Mouse (Mus musculus) limb, embryonic 14.5 days (tissue): ENCODE data around the gene Pdlim5. TPM values are rescaled to one million over a fixed set of nuclear protein-coding genes. Genes with fewer than 3 reads are reported as not detected.

ENCODE experiments used
- ATAC-seq: fragments of 200-750 bp; cut with Nextera tagmentation; 2 replicates; pipeline ENCODE4 v1.8.0; 2017; ENCODE audit warnings: low read depth, moderate number of reproducible peaks, moderate TSS enrichment; ENCODE audit not compliant: low FRiP score
- DNase-seq: peaks from one replicate; pipeline ENCODE4 v3.0.0-alpha.2; 2015; ENCODE audit warnings: low spot score
- H3K27ac ChIP-seq: fragments of 300-500 bp; sonication (generic); replicated peaks from 2 replicates; pipeline ENCODE4 v1.5.1; 2014; ENCODE audit warnings: low read depth, mild to moderate bottlenecking, low read length, moderate library complexity, mixed read lengths
- H3K27me3 ChIP-seq: fragments of 300-500 bp; sonication (generic); 2 replicates; pipeline ENCODE4 v1.6.1; 2014; ENCODE audit warnings: low read length, mixed read lengths; ENCODE audit not compliant: control insufficient read depth, insufficient read depth
- H3K36me3 ChIP-seq: fragments of 300-500 bp; sonication (generic); 2 replicates; pipeline ENCODE4 v1.6.1; 2014; ENCODE audit warnings: mild to moderate bottlenecking, low read length, moderate library complexity, mixed read lengths; ENCODE audit not compliant: control insufficient read depth, insufficient read depth
- H3K4me1 ChIP-seq: fragments of 300-500 bp; sonication (generic); 2 replicates; pipeline ENCODE4 v1.6.1; 2014; ENCODE audit warnings: antibody characterized with exemption, low read length, mixed read lengths; ENCODE audit not compliant: control insufficient read depth, insufficient read depth
- H3K4me2 ChIP-seq: fragments of 300-500 bp; sonication (generic); replicated peaks from 2 replicates; pipeline ENCODE4 v1.6.1; 2014; ENCODE audit warnings: low read depth, mild to moderate bottlenecking, low read length, moderate library complexity; ENCODE audit not compliant: severe bottlenecking
- H3K4me3 ChIP-seq: fragments of 300-500 bp; sonication (generic); replicated peaks from 2 replicates; pipeline ENCODE4 v1.5.1; 2014; ENCODE audit warnings: low read length
- H3K9ac ChIP-seq: fragments of 300-500 bp; sonication (generic); 2 replicates; pipeline ENCODE4 v1.6.1; 2014; ENCODE audit warnings: mild to moderate bottlenecking, low read depth, low read length, moderate library complexity; ENCODE audit not compliant: severe bottlenecking
- H3K9me3 ChIP-seq: fragments of 300-500 bp; sonication (generic); 2 replicates; pipeline ENCODE4 v1.6.1; 2016; ENCODE audit warnings: low read length; ENCODE audit not compliant: control insufficient read depth
- POLR2A ChIP-seq: fragments of 200-500 bp; IDR thresholded peaks from 2 replicates; pipeline ENCODE4 v1.8.0; 2012; ENCODE audit warnings: inconsistent platforms, mild to moderate bottlenecking, moderate library complexity, borderline replicate concordance; ENCODE audit not compliant: insufficient read depth, insufficient read length; ENCODE audit errors: extremely low read depth
- WGBS: fragments of 180-500 bp; shearing (Covaris S2); extraction: QIAGEN DNeasy Blood & Tissue Kit; methylation state at CpG from one replicate; pipeline ENCODE4 v1.1.7; 2014; 5-methylcytosine and 5-hydroxymethylcytosine counted together
- polyA plus RNA-seq, 2 experiments: library from polyadenylated mRNA; depleted of rRNA in 1 of 2; stranded (reverse) in 1 of 2; unstranded in 1 of 2; fragments of >200 nt; fragmentation: Nextera tagmentation in 1 of 2; extraction: Ambion mirVana in 1 of 2; gene quantifications; 2 replicates each; pipeline versions ENCODE4 v1.2.1 to v1.2.3; 2012 to 2014

The Pdlim5 gene
- polyA plus RNA-seq, 2 experiments: 37.9 TPM

GRCm38 (mm10) chr3:142339440-142340251, 55.9 kb downstream of the Pdlim5 start:
- no peak overlapping the region for H3K27ac ChIP-seq

DNA sequence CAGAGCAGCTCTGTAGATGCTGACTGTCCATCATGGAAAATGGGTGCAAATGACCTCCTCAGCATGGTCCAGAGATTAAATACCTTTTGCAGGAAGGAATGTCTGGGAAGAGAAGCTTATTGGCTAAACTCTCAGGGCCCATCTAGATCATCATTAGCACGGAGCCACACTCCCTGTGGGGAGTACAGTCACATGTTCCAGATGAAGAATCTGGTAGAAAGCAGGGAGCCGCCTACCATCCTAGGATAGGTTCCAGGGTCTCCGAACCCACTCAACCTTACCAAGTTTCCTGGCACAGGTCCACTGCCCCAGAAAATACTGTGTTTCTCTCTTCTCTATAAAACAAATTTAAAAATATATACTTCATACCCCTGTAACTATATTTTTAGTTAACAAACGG, 57.4 kb downstream of the Pdlim5 start:
- Histone ChIP-seq H3K27ac (no peak overlapping the region), H3K27me3 (no peaks in the 10 kb centered on the region), H3K4me3 (no peak overlapping the region), H3K4me2 (no peak overlapping the region), H3K36me3 (no peaks in the 10 kb centered on the region), H3K9me3 (no peaks in the 10 kb centered on the region), H3K9ac (no peak overlapping the region), H3K4me1 (no peaks in the 10 kb centered on the region)
- ATAC-seq: no peak
- no peak for TF ChIP-seq POLR2A
- no peak for DNase-seq
- 68% methylated on average over 4 of the region's 4 CpGs for WGBS

More at GRCm38 (mm10) chr3:142339440-142340251, 55.9 kb downstream of the Pdlim5 start:
- no peaks in the 10 kb centered on the region for H3K27me3 ChIP-seq
- no peak overlapping the region for H3K4me2 ChIP-seq
- H3K9ac ChIP-seq: no peak overlapping the region
- TF ChIP-seq POLR2A: no peak
- DNase-seq: no peak
- no peaks in the 10 kb centered on the region for H3K9me3 ChIP-seq
- WGBS: 65% methylated on average over 6 of the region's 6 CpGs
- H3K4me3 ChIP-seq: no peak overlapping the region
- no peaks in the 10 kb centered on the region for H3K36me3 ChIP-seq
- no peaks in the 10 kb centered on the region for H3K4me1 ChIP-seq
- no peak for ATAC-seq

GRCm38 (mm10) chr3:142334496-142334895, 61.0 kb downstream of the Pdlim5 start:
- no peak overlapping the region for H3K9ac ChIP-seq
- H3K36me3 ChIP-seq: no peaks in the 10 kb centered on the region
- no peak for ATAC-seq
- no peaks in the 10 kb centered on the region for H3K27me3 ChIP-seq
- WGBS: 83% methylated on average over 3 of the region's 3 CpGs
- H3K4me3 ChIP-seq: no peak overlapping the region
- DNase-seq: no peak
- H3K27ac ChIP-seq: no peak overlapping the region
- no peak overlapping the region for H3K4me2 ChIP-seq
- H3K4me1 ChIP-seq: no peaks in the 10 kb centered on the region
- no peak for TF ChIP-seq POLR2A
- no peaks in the 10 kb centered on the region for H3K9me3 ChIP-seq

- Histone ChIP-seq H3K4me1 (no peaks in the 10 kb centered on the region), H3K27ac (no peak overlapping the region), H3K9ac (no peak overlapping the region), H3K27me3 (no peaks in the 10 kb centered on the region), H3K4me3 (no peak overlapping the region), H3K4me2 (no peak overlapping the region), H3K9me3 (no peaks in the 10 kb centered on the region), H3K36me3 (no peaks in the 10 kb centered on the region)
- TF ChIP-seq POLR2A: no peak
- no peak for DNase-seq
- ATAC-seq: no peak
- 81% methylated on average over 1 of the region's 1 CpGs for WGBS
Measured at GRCm38 (mm10) chr3:142333458-142333857, 62.0 kb downstream of the Pdlim5 start.

DNA sequence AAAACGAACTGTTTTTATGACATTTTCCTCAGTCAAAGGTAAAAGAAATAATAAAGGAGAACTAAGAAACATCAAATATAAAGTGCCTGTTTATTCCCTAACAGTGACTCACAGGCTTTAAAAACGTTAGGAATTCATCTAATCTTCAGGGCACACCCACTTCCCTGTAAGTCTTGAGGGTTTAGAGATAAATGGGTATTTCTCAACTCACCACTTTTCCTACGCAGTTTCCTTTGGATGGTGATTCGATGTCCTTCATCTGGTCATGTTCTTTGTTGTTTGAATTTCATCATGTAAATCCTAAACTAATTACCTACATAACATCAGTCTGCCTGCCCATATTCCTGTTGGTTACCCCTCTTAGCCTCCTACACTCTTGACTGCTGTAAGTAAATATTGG, 62.8 kb downstream of the Pdlim5 start:
- DNase-seq (no peak), ATAC-seq (no peak)
- Histone ChIP-seq H3K36me3 (no peaks in the 10 kb centered on the region), H3K4me1 (no peaks in the 10 kb centered on the region), H3K27me3 (no peaks in the 10 kb centered on the region), H3K9ac (no peak overlapping the region), H3K4me2 (no peak overlapping the region), H3K4me3 (no peak overlapping the region), H3K27ac (no peak overlapping the region), H3K9me3 (no peaks in the 10 kb centered on the region)
- TF ChIP-seq POLR2A: no peak
- 69% methylated on average over 4 of the region's 4 CpGs for WGBS
